Mouse (Mus musculus): ENCODE measurements around the gene Dhx29. TPM values are rescaled to one million over a fixed set of nuclear protein-coding genes. Genes with fewer than 3 reads are reported as not detected.
"Not testable (repeated sequence)": the region's sequence is repeated elsewhere in the genome, so short reads cannot be mapped to it uniquely, and the experiment has no call there.

Gene Dhx29
- polyA plus RNA-seq, 1 experiment, result 2.2 TPM

GRCm38 (mm10) chr13:112985605-112986450 lies 58.6 kb downstream of the Dhx29 start:
- WGBS, result 33% methylated on average over 18 of the region's 18 CpGs
- no peak for DNase-seq (ENCODE audit: low read depth, low spot score)

- 6% methylated on average over 17 of the region's 17 CpGs for WGBS
- DNase-seq (ENCODE audit: low read depth, low spot score), result no peak
Measured at GRCm38 (mm10) chr13:112986451-112986950, 59.2 kb downstream of the Dhx29 start.

- WGBS, result under 1% methylated on average over 47 of the region's 47 CpGs
- DNase-seq (ENCODE audit: low read depth, low spot score), result peak; percentile 54
Measured at GRCm38 (mm10) chr13:112987532-112987943, 60.3 kb downstream of the Dhx29 start, which contains the start of gene Ccno. Gene Ccno, plus strand, starts transcription at chr13:112987802.

GRCm38 (mm10) chr13:112987991-112988390 lies 60.7 kb downstream of the Dhx29 start:
- under 1% methylated on average over 39 of the region's 39 CpGs for WGBS
- DNase-seq (ENCODE audit: low read depth, low spot score), result no peak

DNA sequence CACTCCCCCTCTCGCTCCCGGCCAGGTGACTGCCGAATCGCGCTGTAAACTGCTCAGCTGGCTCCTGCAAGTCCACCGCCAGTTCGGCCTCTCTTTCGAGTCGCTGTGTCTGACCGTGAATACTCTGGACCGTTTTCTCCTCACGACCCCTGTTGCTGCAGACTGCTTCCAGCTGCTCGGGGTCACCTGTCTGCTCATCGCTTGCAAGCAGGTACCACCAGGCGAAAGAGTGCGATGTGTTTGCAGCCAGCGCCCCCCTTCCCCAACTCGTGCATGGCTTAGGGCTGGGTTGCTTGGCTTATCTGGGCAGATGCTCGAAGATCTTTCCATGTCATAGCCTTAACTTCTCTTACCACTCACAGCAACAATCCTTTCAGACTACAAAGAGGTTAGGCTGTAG lies 61.6 kb downstream of the Dhx29 start:
- no peak for DNase-seq (ENCODE audit: low read depth, low spot score)
- 2% methylated on average over 19 of the region's 19 CpGs for WGBS

DNA sequence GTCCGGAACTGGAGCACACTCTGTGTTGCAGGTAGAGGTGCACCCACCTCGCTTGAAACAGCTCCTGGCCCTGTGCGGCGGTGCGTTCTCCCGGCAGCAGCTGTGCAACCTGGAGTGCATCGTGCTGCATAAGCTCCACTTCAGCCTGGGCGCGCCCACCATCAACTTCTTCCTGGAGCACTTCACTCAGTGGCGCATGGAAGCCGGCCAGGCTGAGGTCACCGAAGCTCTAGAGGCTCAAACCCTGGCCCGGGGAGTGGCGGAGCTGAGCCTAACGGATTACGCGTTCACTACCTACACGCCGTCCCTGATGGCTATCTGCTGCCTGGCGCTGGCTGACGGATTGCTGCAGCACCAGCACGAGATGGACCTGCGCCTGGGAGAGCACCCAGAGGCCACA lies 62.3 kb downstream of the Dhx29 start:
- WGBS, result 2% methylated on average over 23 of the region's 23 CpGs
- DNase-seq (ENCODE audit: low read depth, low spot score), result no peak

DNA sequence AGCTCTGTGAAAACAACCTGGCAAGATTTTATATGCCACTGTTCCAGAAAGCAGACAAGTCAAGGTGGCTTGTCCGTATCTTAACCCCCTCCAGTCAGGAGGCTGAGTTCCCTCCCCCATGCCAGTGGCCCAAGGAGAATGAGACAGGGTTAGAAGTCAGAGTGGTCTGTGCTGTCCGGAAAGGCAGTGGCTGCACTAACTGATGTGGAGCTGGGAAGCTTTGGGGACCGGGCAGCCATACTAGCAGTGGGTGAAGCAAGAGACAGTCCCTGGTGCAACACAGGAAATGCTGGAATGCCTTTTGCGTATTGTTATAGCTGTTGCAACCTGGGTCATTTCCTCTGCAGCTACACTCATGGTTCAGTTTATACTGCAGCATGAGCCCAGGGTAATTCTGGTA lies 63.1 kb downstream of the Dhx29 start:
- no peak for DNase-seq (ENCODE audit: low read depth, low spot score)
- 26% methylated on average over 4 of the region's 4 CpGs for WGBS

DNA sequence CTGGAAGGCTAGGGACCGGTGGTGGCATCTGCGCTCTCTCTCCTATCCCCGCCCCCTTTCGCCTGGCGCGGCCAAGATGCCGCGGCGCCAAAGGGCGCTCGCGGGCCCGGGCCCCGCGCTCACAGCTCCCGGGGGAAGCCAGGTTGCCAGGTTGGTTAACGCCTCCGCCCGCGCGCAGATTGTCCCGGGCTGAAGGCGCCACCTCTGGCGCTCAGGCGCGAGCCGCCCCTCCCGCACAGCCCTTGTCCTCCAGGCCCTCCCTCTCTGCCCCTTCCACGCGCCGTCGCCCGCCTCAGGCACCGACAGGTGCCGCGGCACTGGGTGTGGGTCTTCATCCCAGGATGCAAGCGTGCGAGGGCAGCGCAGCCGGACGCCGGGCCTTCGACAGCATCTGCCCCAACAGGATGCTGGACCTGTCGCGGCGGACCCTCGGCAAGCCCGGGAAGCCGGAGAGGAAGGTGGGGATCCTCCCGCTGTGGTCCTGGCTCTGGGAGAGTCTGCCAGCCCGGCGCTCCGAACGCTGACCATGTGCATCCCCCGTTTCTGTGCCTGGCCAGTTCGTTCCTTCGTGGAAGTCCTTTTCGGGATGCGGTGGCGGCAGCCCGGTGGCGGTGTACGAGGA lies 66.4 kb downstream of the Dhx29 start, which contains the start of gene Mcidas:
Mcidas (plus strand) TSS at position 315 of the 622 bp plus-strand sequence.
- DNase-seq (ENCODE audit: low read depth, low spot score), result no peak
- WGBS, result under 1% methylated on average over 63 of the region's 63 CpGs

DNA sequence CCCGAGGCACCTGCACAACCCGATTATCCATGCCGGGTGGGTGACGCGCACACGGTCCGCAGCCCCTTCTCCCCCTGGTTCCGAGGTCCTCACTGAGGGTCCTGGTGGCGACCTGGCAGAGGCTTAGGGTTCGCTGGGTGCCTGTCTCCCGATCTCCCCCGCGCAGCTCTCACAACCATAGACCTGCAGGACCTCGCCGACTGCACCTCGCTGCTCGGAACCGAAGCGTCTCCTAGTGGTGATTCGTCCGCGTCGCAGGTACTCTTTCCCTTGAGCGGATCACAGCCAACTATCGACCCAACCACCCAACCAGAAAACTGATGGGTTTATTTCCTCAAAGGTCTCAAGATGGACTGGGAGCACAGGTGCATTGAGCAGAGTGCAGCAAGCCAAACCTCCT lies 66.9 kb downstream of the Dhx29 start:
- no peak for DNase-seq (ENCODE audit: low read depth, low spot score)
- under 1% methylated on average over 25 of the region's 25 CpGs for WGBS

GRCm38 (mm10) chr13:112996407-112996806 lies 69.2 kb downstream of the Dhx29 start:
- no peak for DNase-seq (ENCODE audit: low read depth, low spot score)
- 26% methylated on average over 4 of the region's 4 CpGs for WGBS

- 72% methylated on average over 6 of the region's 6 CpGs for WGBS
- DNase-seq (ENCODE audit: low read depth, low spot score), result no peak
Measured at GRCm38 (mm10) chr13:112997369-112997768, 70.1 kb downstream of the Dhx29 start.

- no peak for DNase-seq (ENCODE audit: low read depth, low spot score)
- WGBS, result under 1% methylated on average over 46 of the region's 46 CpGs
Measured at GRCm38 (mm10) chr13:112998427-112999201, 71.4 kb downstream of the Dhx29 start.

DNA sequence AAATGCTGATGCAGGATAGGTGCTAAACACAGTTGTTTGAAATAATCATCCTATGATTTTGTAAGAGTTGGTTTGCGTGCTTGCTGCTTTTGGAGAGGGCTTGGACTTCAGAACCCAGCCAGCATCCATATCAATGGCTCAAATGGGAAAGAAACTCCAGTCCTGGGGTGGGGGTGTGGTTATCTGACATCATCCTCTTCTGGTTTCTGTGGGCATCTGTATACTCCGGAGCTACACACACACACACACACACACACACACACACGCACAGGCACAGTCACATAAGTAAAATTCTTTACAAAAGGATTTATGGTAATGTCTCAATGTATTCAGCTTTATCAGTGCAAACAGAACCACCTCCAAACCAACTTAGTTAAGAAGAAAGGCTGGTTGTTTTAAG lies 72.8 kb downstream of the Dhx29 start:
- 71% methylated on average over 3 of the region's 3 CpGs for WGBS
- no peak for DNase-seq (ENCODE audit: low read depth, low spot score)

GRCm38 (mm10) chr13:113000576-113001318 lies 73.5 kb downstream of the Dhx29 start:
- 24% methylated on average over 9 of the region's 9 CpGs for WGBS
- no peak for DNase-seq (ENCODE audit: low read depth, low spot score)

DNA sequence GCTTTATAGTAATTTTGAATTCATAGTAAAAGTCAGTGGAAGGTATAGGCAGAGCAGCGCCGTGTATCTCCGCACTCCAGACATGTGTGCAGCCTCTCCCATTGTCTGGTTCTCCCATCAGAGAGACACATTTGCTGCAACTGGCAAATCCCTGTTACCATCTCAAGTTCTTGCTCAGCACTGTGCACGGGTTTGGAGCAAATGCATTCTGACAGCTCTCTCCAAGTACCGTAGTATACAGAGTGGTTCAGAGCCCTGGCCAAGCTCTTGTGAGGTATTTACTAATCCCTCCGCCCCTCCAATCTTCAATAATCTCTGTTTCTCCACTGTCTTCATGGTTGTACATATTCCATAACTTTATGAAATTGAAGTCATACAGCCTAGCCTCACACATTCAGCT lies 85.4 kb downstream of the Dhx29 start:
- WGBS, result 74% methylated on average over 6 of the region's 6 CpGs

DNA sequence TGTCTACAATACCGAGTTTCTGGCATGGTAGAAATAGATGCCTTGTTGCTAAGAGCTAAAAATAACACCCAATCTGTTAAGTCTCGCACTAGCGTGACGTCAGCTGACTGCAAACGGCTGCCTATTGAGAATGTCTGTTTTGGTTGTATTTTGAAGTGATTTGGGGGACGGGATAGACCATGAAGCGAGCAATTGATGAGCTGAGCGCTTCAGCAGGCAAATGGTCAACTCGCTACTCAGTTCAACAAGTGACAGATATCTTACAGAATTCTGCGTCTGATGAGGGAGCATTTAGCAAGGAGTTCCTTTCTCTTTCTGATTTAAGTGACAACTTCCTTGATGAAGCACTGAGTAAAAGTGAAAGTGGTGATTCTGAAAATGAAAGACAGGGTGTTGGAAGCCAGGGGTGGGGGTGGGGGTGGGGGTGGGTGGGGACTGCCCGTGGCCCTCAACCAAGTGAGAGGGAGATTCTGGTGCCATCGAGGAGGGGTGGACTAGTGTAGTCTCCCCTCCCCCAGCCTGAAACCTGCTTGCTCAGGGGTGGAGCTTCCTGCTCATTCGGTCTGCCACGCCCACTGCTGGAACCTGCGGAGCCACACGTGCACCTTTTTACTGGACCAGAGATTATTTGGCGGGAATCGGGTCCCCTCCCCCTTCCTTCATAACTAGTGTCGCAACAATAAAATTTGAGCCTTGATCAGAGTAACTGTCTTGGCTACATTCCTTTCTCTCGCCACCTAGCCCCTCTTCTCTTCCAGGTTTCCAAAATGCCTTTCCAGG lies 86.1 kb downstream of the Dhx29 start:
- not testable (repeated sequence) for DNase-seq (ENCODE audit: low read depth, low spot score)

More for the DNA sequence above, 85.4 kb downstream of the Dhx29 start:
- DNase-seq (ENCODE audit: low read depth, low spot score), result no peak

More for the DNA sequence above, 86.1 kb downstream of the Dhx29 start:
- 8% methylated on average over 19 of the region's 20 CpGs for WGBS
